Mouse (Mus musculus) 3T3-L1 (cell line): ENCODE data around the gene Eif4e2.

Source experiments
- DNase-seq: peaks from one replicate; pipeline ENCODE4 v3.0.0-alpha.2; 2015; ENCODE audit warnings: low read depth, low spot score

Eif4e2 gene

GRCm38 (mm10) chr1:87213735-87214704 is at the start of gene Eif4e2:
Eif4e2 (plus strand) TSS chr1:87213914.
- DNase-seq: peak; percentile 95

GRCm38 (mm10) chr1:87164164-87164795 is 49.4 kb upstream of the Eif4e2 start:
- DNase-seq: no peak

- DNase-seq: no peak
Observed at GRCm38 (mm10) chr1:87164796-87165184, 48.9 kb upstream of the Eif4e2 start.

GRCm38 (mm10) chr1:87170458-87170857 is 43.3 kb upstream of the Eif4e2 start:
- no peak for DNase-seq

GRCm38 (mm10) chr1:87171312-87171711 is 42.4 kb upstream of the Eif4e2 start:
- no peak for DNase-seq

GRCm38 (mm10) chr1:87172316-87172715 is 41.4 kb upstream of the Eif4e2 start:
- no peak for DNase-seq

GRCm38 (mm10) chr1:87174006-87174955 is 39.4 kb upstream of the Eif4e2 start:
- no peak for DNase-seq

- peak; percentile 46 for DNase-seq
Observed at GRCm38 (mm10) chr1:87175852-87176292, 37.8 kb upstream of the Eif4e2 start.

- peak; percentile 99 for DNase-seq
Observed at GRCm38 (mm10) chr1:87180896-87181295, 32.8 kb upstream of the Eif4e2 start.

- DNase-seq: no peak
Observed at GRCm38 (mm10) chr1:87183013-87183412, 30.7 kb upstream of the Eif4e2 start, which contains the start of gene Prss56. Prss56 (plus strand) TSS chr1:87183313.

GRCm38 (mm10) chr1:87183998-87184750 is 29.5 kb upstream of the Eif4e2 start:
- no peak for DNase-seq

- DNase-seq: peak; percentile 79
Observed at GRCm38 (mm10) chr1:87184751-87185139, 29.0 kb upstream of the Eif4e2 start.

- DNase-seq: no peak
Observed at GRCm38 (mm10) chr1:87185526-87185925, 28.2 kb upstream of the Eif4e2 start.

- DNase-seq: no peak
Observed at GRCm38 (mm10) chr1:87186261-87187036, 27.3 kb upstream of the Eif4e2 start.

- peak; percentile 88 for DNase-seq
Observed at GRCm38 (mm10) chr1:87187037-87187355, 26.7 kb upstream of the Eif4e2 start.

- no peak for DNase-seq
Observed at GRCm38 (mm10) chr1:87190429-87190828, 23.3 kb upstream of the Eif4e2 start, which contains the start of gene Chrnd. Chrnd (plus strand) TSS chr1:87190607.

GRCm38 (mm10) chr1:87197296-87197695 is 16.4 kb upstream of the Eif4e2 start:
- no peak for DNase-seq

- no peak for DNase-seq
Observed at GRCm38 (mm10) chr1:87198119-87199065, 15.3 kb upstream of the Eif4e2 start.

GRCm38 (mm10) chr1:87200811-87201210 is 12.9 kb upstream of the Eif4e2 start:
- no peak for DNase-seq
